Mouse (Mus musculus) C2C12 (cell line): ENCODE measurements around the gene Dand5.

Experiments
- CTCF ChIP-seq: IDR thresholded peaks from one replicate; pipeline ENCODE4 v1.5.1; 2011; ENCODE audit not compliant: control insufficient read depth, insufficient read depth, insufficient read length
- MAX ChIP-seq: IDR thresholded peaks from one replicate; pipeline ENCODE4 v1.6.1; 2011; ENCODE audit warnings: mild to moderate bottlenecking, control low read depth
- MYOD1 ChIP-seq: IDR thresholded peaks from one replicate; pipeline ENCODE4 v1.6.1; 2011; ENCODE audit warnings: low read depth; ENCODE audit not compliant: control insufficient read depth, insufficient read length
- MYOG ChIP-seq: IDR thresholded peaks from one replicate; pipeline ENCODE4 v1.6.1; 2011; ENCODE audit not compliant: control insufficient read depth, insufficient read length; ENCODE audit errors: extremely low read depth
- USF1 ChIP-seq: IDR thresholded peaks from one replicate; pipeline ENCODE4 v1.6.1; 2011; ENCODE audit warnings: low read depth, mild to moderate bottlenecking, control low read depth, moderate library complexity

- TF ChIP-seq MAX (no peak), CTCF (no peak), MYOD1 (no peak), USF1 (no peak), MYOG (no peak)
These were observed 3.0 kb upstream of the Dand5 start for GRCm38 (mm10) chr8:84825636-84826035.
